Comparison of ENCODE assay signal across 21 mouse cellular contexts in the genomic region with DNA sequence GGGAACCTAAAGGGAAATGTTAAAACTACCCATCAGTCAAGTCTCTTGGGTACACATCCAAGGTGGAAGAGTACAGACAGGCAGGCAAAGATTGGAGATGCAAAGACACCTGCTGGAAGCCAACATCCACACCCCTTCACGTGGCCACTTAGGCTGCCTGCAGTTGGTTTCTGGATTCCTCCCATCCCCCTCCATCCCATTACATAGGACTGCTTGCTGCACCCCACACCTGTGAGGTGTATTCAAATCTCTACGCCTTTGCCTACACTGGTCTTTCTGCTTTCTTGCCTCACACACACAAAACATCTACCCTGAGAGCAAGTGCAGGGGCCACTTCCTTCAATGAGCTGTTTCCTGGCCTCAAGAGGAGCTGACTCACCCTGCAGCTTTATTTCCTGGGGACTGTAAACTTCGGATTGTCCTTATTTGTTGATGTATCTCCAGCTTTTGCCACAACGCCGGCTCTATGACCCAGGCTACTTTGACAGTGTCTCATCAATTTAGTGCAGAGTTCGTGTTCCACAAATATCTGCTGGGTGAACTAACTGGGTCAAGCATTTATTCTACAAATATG. TPM values are rescaled to one million over a fixed set of nuclear protein-coding genes. Genes with fewer than 3 reads are reported as not detected.
DNase-seq lines count a peak whose midpoint lies in the region; ATAC-seq and TF ChIP-seq lines count a peak whose summit lies in the region.
"Had no signal": no experiment of that assay in that cellular context is flagged by ENCODE, and none has a peak within 500 bp of the region (broad histone marks: within the 10 kb centered on the region; RNA-seq: fewer than 3 reads in every experiment).

No protein-coding gene starts in this region.

- DNase-seq in spleen, adult 2 months (ENCODE audit: low read depth in 1 of 2, low spot score in 2 of 2): no peak
- no peak for DNase-seq in spleen, postnatal 4 days (ENCODE audit: low spot score in 2 of 2)
- DNase-seq in gastrocnemius, postnatal 36 days: no peak
- DNase-seq in urinary bladder, adult 2 months (ENCODE audit: low spot score): no peak
- DNase-seq: adrenal gland, adult 8-10 months; adrenal gland, postnatal 36 days; cerebellum, adult 11 months; cerebellum, adult 8-10 months; cerebellum, postnatal 14 days; embryo, embryonic 11 days; gastrocnemius, postnatal 14 days; heart, adult 18-20 months; heart, postnatal 14 days had no signal

- intact Hi-C loops in gastrocnemius, postnatal 36 days (cut with DNase I): no loop called here

- no peak for TF ChIP-seq CTCF in spleen, adult 2 months (IDR thresholded peaks at IDR 0.05; ENCODE audit: extremely low read depth, insufficient read depth, insufficient read length, insufficient replicate concordance)
- TF ChIP-seq CTCF in bone marrow, adult 2 months (IDR thresholded peaks at IDR 0.05; ENCODE audit: control insufficient read depth, insufficient read depth, low read length): no peak

- no peak for TF ChIP-seq POLR2A in spleen, adult 2 months (IDR thresholded peaks at IDR 0.05; ENCODE audit: low read depth, low read length)
- no peak for TF ChIP-seq POLR2A in bone marrow, adult 2 months (IDR thresholded peaks at IDR 0.05; ENCODE audit: borderline replicate concordance, control insufficient read depth, low read depth, low read length)

- H3K27me3 ChIP-seq in spleen, adult 2 months (ENCODE audit: control insufficient read depth, insufficient read depth, low read length): no peaks in the 10 kb centered on the region
- H3K27me3 ChIP-seq: embryonic facial prominence, embryonic 15.5 days; forebrain, embryonic 15.5 days had no signal

- peak overlapping the region; percentile 17; the same call in 1 of the 2 replicates for H3K27ac ChIP-seq in spleen, adult 2 months (ENCODE audit: insufficient read depth, low read length)
- H3K27ac ChIP-seq in bone marrow, adult 2 months (ENCODE audit: control insufficient read depth, insufficient read depth, low read depth, low read length, poor library complexity): 0 out of 2 replicates have a peak overlapping the region, but pooled peaks have one; percentile 3
- H3K27ac ChIP-seq: embryonic facial prominence, embryonic 15.5 days; forebrain, embryonic 15.5 days; heart, embryonic 10.5 days; hindbrain, embryonic 10.5 days; hindbrain, embryonic 14.5 days had no signal

- H3K4me3 ChIP-seq in spleen, adult 2 months (ENCODE audit: extremely low read depth, insufficient read depth, insufficient read length): no peak overlapping the region
- H3K4me3 ChIP-seq in bone marrow, adult 2 months (replicated peaks; ENCODE audit: control insufficient read depth, low read depth, low read length): no peak overlapping the region
- H3K4me3 ChIP-seq: embryonic facial prominence, embryonic 15.5 days; forebrain, embryonic 15.5 days; heart, embryonic 10.5 days; hindbrain, embryonic 10.5 days had no signal

- no peaks in the 10 kb centered on the region for H3K36me3 ChIP-seq in spleen, adult 2 months (ENCODE audit: control insufficient read depth, insufficient read depth, low read length)
- H3K36me3 ChIP-seq: embryonic facial prominence, embryonic 15.5 days; forebrain, embryonic 15.5 days; G1E; heart, embryonic 10.5 days; hindbrain, embryonic 10.5 days had no signal

- peak; percentile 31; the same call in 1 of the 2 replicates for ATAC-seq in neutrophil, adult 5-6 weeks (ENCODE audit: extremely low read depth, insufficient number of reproducible peaks, low FRiP score, poor library complexity, severe bottlenecking)
- ATAC-seq: forebrain, embryonic 15.5 days had no signal

- H3K4me1 ChIP-seq in spleen, adult 2 months (ENCODE audit: control insufficient read depth, insufficient read depth, insufficient read length): peaks cover 4% of the 10 kb centered on the region; the same call in 1 of the 2 replicates
- peaks cover 2% of the 10 kb centered on the region; the same call in 1 of the 2 replicates for H3K4me1 ChIP-seq in bone marrow, adult 2 months (ENCODE audit: control insufficient read depth, insufficient read depth, low read length)
- H3K4me1 ChIP-seq: embryonic facial prominence, embryonic 15.5 days had no signal

- 54% methylated on average over 6 of the region's 6 CpGs for WGBS in spleen, adult 2 months
- 52% methylated on average over 6 of the region's 6 CpGs for WGBS in bone marrow, adult 2 months

RNA-seq across cellular contexts. Expression of gene Cacna1e, which starts 43.2 kb away (rescaled TPM):
- 4.5 and 7.0 TPM in 2 replicates for polyA plus RNA-seq in spleen, adult 2 months (2012; rRNA removed)
- polyA plus RNA-seq in bone marrow, adult 2 months (2011; ENCODE audit: insufficient read depth, insufficient read length, low replicate concordance, missing spikeins): 3.9 and 13.6 TPM in 2 replicates
- total RNA-seq in neutrophil, adult 5-6 weeks (2017): 21.6 and 24.9 TPM in 2 replicates
- under 1 TPM; 0.02 to 0.28 TPM for total RNA-seq in gastrocnemius, postnatal 36 days (2021)
- 0.11 and 0.22 TPM in 2 replicates for polyA plus RNA-seq in urinary bladder, adult 2 months (2012; rRNA removed)
- polyA plus RNA-seq: G1E had no signal
